Mouse (Mus musculus) MEL (cell line): Measurements from ENCODE around the gene Vmn1r148. TPM values are rescaled to one million over a fixed set of nuclear protein-coding genes. Genes with fewer than 3 reads are reported as not detected.
"Not testable (repeated sequence)": the region's sequence is repeated elsewhere in the genome, so short reads cannot be mapped to it uniquely, and the experiment has no call there.

Experiments
- DNase-seq: peaks from one replicate; pipeline ENCODE4 v3.0.0; 2011; ENCODE audit warnings: low read depth, low spot score
- H3K27ac ChIP-seq: 2 replicates; pipeline ENCODE4 v1.5.1; 2012; ENCODE audit warnings: low read depth, mild to moderate bottlenecking, control low read depth, low read length, moderate library complexity; ENCODE audit not compliant: control insufficient read depth
- H3K27me3 ChIP-seq, 2 experiments: fragments of 150-350 bp in 1 of 2; sonication (generic) in 1 of 2; 2 replicates each; pipeline ENCODE4 v1.6.1; 2012; ENCODE audit warnings: low read length in 2 of 2, mild to moderate bottlenecking in 2 of 2, improper control_type of control experiment in 1 of 2, moderate library complexity in 1 of 2; ENCODE audit not compliant: insufficient read depth in 2 of 2, control insufficient read depth in 1 of 2
- H3K36me3 ChIP-seq, 2 experiments: 2 replicates each; pipeline ENCODE4 v1.6.1; 2012 to 2014; ENCODE audit warnings: low read length in 2 of 2, improper control_type of control experiment in 1 of 2, inconsistent platforms in 1 of 2, mild to moderate bottlenecking in 1 of 2; ENCODE audit not compliant: insufficient read depth in 2 of 2, control insufficient read depth in 1 of 2
- H3K4me1 ChIP-seq, 2 experiments: fragments of 150-350 bp in 1 of 2; sonication (generic) in 1 of 2; 2 replicates each; pipeline ENCODE4 v1.6.1; 2012; ENCODE audit warnings: low read length in 2 of 2, improper control_type of control experiment in 1 of 2, mild to moderate bottlenecking in 1 of 2; ENCODE audit not compliant: insufficient read depth in 2 of 2, control insufficient read depth in 1 of 2
- H3K4me3 ChIP-seq, 2 experiments: fragments of 150-350 bp in 1 of 2; sonication (generic) in 1 of 2; 2 replicates each; pipeline ENCODE4 v1.5.1; 2012; ENCODE audit warnings: low read depth in 2 of 2, low read length in 2 of 2, mild to moderate bottlenecking in 2 of 2, moderate library complexity in 2 of 2, control low read depth in 1 of 2, improper control_type of control experiment in 1 of 2; ENCODE audit not compliant: control insufficient read depth in 1 of 2, insufficient read depth in 1 of 2
- H3K79me2 ChIP-seq: 2 replicates; pipeline ENCODE4 v1.6.1; 2012; ENCODE audit warnings: mild to moderate bottlenecking, low read length, moderate library complexity; ENCODE audit not compliant: control insufficient read depth, poor library complexity, insufficient read depth
- H3K9ac ChIP-seq: 2 replicates; pipeline ENCODE4 v1.6.1; 2012; ENCODE audit warnings: low read depth, mild to moderate bottlenecking, control low read depth, low read length, moderate library complexity; ENCODE audit not compliant: control insufficient read depth, poor library complexity, severe bottlenecking
- H3K9me3 ChIP-seq: fragments of 150-350 bp; sonication (generic); replicated peaks from 2 replicates; pipeline ENCODE4 v1.6.1; 2012; ENCODE audit warnings: mild to moderate bottlenecking, low read length, improper control_type of control experiment, moderate library complexity; ENCODE audit not compliant: insufficient read depth
- polyA plus RNA-seq, 2 experiments: library from polyadenylated mRNA; stranded (reverse) in 1 of 2; unstranded in 1 of 2; fragments of >175 nt in 1 of 2; fragments of >200 nt in 1 of 2; gene quantifications; 2 replicates each; pipeline versions ENCODE4 v1.2.1 to v1.2.4; 2012; ENCODE audit warnings: low replicate concordance in 2 of 2, low read depth in 1 of 2; ENCODE audit not compliant: insufficient read length in 2 of 2, insufficient read depth in 1 of 2, missing spikeins in 1 of 2
- total RNA-seq: library from RNA; depleted of rRNA; stranded (reverse); fragments of 300-350 nt; gene quantifications from 2 replicates; pipeline ENCODE4 v1.2.3, GENCODE M21; 2012; rRNA removed

The Vmn1r148 gene
- total RNA-seq (not detected in 2 replicates), polyA plus RNA-seq (not detected)

DNA sequence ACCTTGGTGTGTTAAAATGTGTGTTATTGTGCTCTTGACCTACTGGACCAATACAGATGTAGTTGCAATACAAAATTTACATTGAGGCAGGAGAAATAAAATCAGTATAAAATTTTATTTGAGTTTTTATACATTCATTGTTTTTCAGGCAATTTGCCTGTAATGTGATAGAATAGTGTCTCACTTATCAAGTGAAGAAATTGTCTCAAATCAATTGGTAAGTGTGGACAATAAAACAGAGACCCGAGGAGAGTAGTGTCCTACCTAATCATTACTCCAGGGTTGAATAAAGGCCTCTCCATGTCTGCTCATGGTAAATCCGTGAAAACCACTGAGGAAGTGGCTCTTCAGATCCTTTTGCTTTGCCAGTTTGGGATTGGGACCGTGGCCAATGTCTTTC lies at the start of gene Vmn1r148:
TSS of gene Vmn1r148 (plus strand) at position 301 of the 400 bp plus-strand sequence.
- not testable (repeated sequence) for H3K9ac ChIP-seq, H3K4me1 ChIP-seq, H3K27ac ChIP-seq, DNase-seq, H3K4me3 ChIP-seq, H3K79me2 ChIP-seq, H3K9me3 ChIP-seq, H3K27me3 ChIP-seq, H3K36me3 ChIP-seq

DNA sequence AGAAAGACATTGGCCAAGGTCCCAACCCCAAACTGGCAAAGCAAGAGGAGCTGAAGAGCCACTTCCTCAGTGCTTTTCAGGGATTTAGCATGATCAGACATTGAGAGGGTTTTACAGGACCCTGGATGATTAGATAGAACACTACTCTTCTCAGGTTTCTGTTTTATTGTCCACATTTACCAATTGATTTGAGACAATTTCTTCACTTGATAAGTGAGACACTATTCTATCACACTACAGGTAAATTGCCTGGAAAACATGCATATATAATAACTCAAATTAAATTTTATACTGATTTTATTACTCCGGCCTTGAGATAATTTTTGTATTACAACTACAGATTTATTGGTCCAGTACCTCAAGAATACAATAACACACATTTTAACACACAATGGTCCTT lies 42.4 kb upstream of the Vmn1r148 start, which contains the start of gene Gm8660:
TSS of gene Gm8660 (minus strand) at position 101 of the 400 bp plus-strand sequence.
- H3K36me3 ChIP-seq, H3K27ac ChIP-seq, H3K27me3 ChIP-seq, H3K4me3 ChIP-seq, H3K79me2 ChIP-seq, H3K9ac ChIP-seq, H3K4me1 ChIP-seq, DNase-seq, H3K9me3 ChIP-seq: not testable (repeated sequence)

DNA sequence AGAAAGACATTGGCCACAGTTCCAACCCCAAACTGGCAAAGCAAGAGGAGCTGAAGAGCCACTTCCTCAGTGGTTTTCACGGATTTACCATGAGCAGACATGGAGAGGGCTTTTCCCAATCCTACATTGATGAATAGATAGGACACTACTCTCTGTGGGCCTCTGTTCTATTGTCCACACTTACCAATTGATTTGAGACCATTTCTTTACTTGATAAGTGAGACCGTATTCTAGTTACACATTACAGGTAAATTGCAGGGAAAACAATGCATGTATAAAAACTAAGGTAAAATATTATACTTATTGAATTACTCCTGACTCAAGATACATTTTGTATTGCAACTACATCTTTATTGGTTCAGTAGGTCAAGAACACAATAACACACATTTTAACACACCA lies 24.7 kb downstream of the Vmn1r148 start, which contains the start of gene Vmn1r149:
TSS of gene Vmn1r149 (minus strand) at position 101 of the 400 bp plus-strand sequence.
- H3K79me2 ChIP-seq, H3K27me3 ChIP-seq, H3K4me1 ChIP-seq, DNase-seq, H3K27ac ChIP-seq, H3K9ac ChIP-seq, H3K4me3 ChIP-seq, H3K9me3 ChIP-seq, H3K36me3 ChIP-seq: not testable (repeated sequence)

DNA sequence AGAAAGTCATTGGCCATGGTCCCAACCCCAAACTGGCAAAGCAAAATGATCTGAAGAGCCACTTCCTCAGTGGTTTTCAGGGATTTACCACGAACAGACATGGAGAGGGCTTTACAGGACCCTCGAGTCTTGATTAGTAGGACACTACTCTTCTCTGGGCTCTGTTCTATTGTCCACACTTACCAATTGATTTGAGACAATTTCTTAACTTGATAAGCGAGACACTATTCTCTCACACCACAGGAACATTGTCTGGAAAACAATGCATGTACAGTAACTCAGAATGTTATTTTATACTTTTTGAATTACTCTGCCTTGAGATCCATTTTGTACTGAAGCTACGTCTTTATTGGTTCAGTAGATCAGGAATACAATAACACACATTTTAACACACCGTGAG lies 50.6 kb downstream of the Vmn1r148 start, which contains the start of gene Gm10665:
TSS of gene Gm10665 (minus strand) at position 101 of the 400 bp plus-strand sequence.
- H3K27me3 ChIP-seq, H3K27ac ChIP-seq, H3K9me3 ChIP-seq, H3K4me3 ChIP-seq, H3K79me2 ChIP-seq, DNase-seq, H3K4me1 ChIP-seq, H3K9ac ChIP-seq, H3K36me3 ChIP-seq: not testable (repeated sequence)

Other genes starting within 250 kb of the Vmn1r148 start
- gene Vmn1r142, start 249.5 kb upstream of the Vmn1r148 start, total RNA-seq: not detected in 2 replicates
- not detected for gene Vmn1r142, start 249.5 kb upstream of the Vmn1r148 start, polyA plus RNA-seq
- gene Vmn1r143, start 224.2 kb upstream of the Vmn1r148 start, total RNA-seq: not detected in 2 replicates
- gene Vmn1r143, start 224.2 kb upstream of the Vmn1r148 start, polyA plus RNA-seq: not detected
- not detected in 2 replicates for gene Gm8653, start 212.3 kb upstream of the Vmn1r148 start, total RNA-seq
- gene Gm8653, start 212.3 kb upstream of the Vmn1r148 start, polyA plus RNA-seq: not detected
- not detected in 2 replicates for gene Gm8453, start 184.1 kb upstream of the Vmn1r148 start, total RNA-seq
- gene Gm8453, start 184.1 kb upstream of the Vmn1r148 start, polyA plus RNA-seq: not detected
- not detected in 2 replicates for gene Gm4187, start 83.9 kb upstream of the Vmn1r148 start, total RNA-seq
- not detected for gene Gm4187, start 83.9 kb upstream of the Vmn1r148 start, polyA plus RNA-seq
- gene Gm8660, start 42.5 kb upstream of the Vmn1r148 start, total RNA-seq: not detected in 2 replicates
- not detected for gene Gm8660, start 42.5 kb upstream of the Vmn1r148 start, polyA plus RNA-seq
- not detected in 2 replicates for gene Vmn1r149, start 24.6 kb downstream of the Vmn1r148 start, total RNA-seq
- not detected for gene Vmn1r149, start 24.6 kb downstream of the Vmn1r148 start, polyA plus RNA-seq
- gene Gm10665, start 50.5 kb downstream of the Vmn1r148 start, total RNA-seq: not detected in 2 replicates
- not detected for gene Gm10665, start 50.5 kb downstream of the Vmn1r148 start, polyA plus RNA-seq
- not detected in 2 replicates for gene Vmn1r151, start 86.1 kb downstream of the Vmn1r148 start, total RNA-seq
- not detected for gene Vmn1r151, start 86.1 kb downstream of the Vmn1r148 start, polyA plus RNA-seq
- gene Vmn1r152, start 109.4 kb downstream of the Vmn1r148 start, total RNA-seq: not detected in 2 replicates
- not detected for gene Vmn1r152, start 109.4 kb downstream of the Vmn1r148 start, polyA plus RNA-seq
- not detected in 2 replicates for gene Gm8677, start 121.3 kb downstream of the Vmn1r148 start, total RNA-seq
- gene Gm8677, start 121.3 kb downstream of the Vmn1r148 start, polyA plus RNA-seq: not detected
- not detected in 2 replicates for gene Gm4201, start 151.8 kb downstream of the Vmn1r148 start, total RNA-seq
- not detected for gene Gm4201, start 151.8 kb downstream of the Vmn1r148 start, polyA plus RNA-seq
- gene Gm4565, start 174.5 kb downstream of the Vmn1r148 start, total RNA-seq: not detected in 2 replicates
- not detected for gene Gm4565, start 174.5 kb downstream of the Vmn1r148 start, polyA plus RNA-seq
- not detected in 2 replicates for gene Vmn1r155, start 244.4 kb downstream of the Vmn1r148 start, total RNA-seq
- gene Vmn1r155, start 244.4 kb downstream of the Vmn1r148 start, polyA plus RNA-seq: not detected